Mouse (Mus musculus) liver, postnatal 0 days (tissue): ENCODE results near the gene Cpa2. TPM values are rescaled to one million over a fixed set of nuclear protein-coding genes. Genes with fewer than 3 reads are reported as not detected.

ENCODE experiments used
- ATAC-seq: fragments of 200-750 bp; cut with Nextera tagmentation; 2 replicates; pipeline ENCODE4 v1.8.0; 2017; ENCODE audit warnings: mild to moderate bottlenecking, moderate library complexity
- DNase-seq: peaks from one replicate; pipeline ENCODE4 v3.0.0-alpha.2; 2016
- H3K27ac ChIP-seq: fragments of 300-500 bp; sonication (generic); 2 replicates; pipeline ENCODE4 v1.5.1; 2014; ENCODE audit warnings: antibody characterized with exemption, moderate library complexity, mild to moderate bottlenecking, low read depth
- H3K27me3 ChIP-seq: fragments of 300-500 bp; sonication (generic); 2 replicates; pipeline ENCODE4 v1.6.1; 2014; ENCODE audit warnings: low read length, control low read depth, mixed read lengths; ENCODE audit not compliant: insufficient read depth
- H3K36me3 ChIP-seq: fragments of 300-500 bp; sonication (generic); replicated peaks from 2 replicates; pipeline ENCODE4 v1.6.1; 2014; ENCODE audit warnings: mild to moderate bottlenecking, control low read depth, low read length, moderate library complexity, mixed read lengths; ENCODE audit not compliant: insufficient read depth
- H3K4me1 ChIP-seq: fragments of 300-500 bp; sonication (generic); 2 replicates; pipeline ENCODE4 v1.6.1; 2014; ENCODE audit warnings: antibody characterized with exemption, mild to moderate bottlenecking, control low read depth; ENCODE audit not compliant: insufficient read depth
- H3K4me2 ChIP-seq: fragments of 300-500 bp; sonication (generic); 2 replicates; pipeline ENCODE4 v1.6.1; 2014; ENCODE audit warnings: low read depth, mild to moderate bottlenecking, low read length, moderate library complexity, mixed read lengths
- H3K4me3 ChIP-seq: fragments of 300-500 bp; sonication (generic); 2 replicates; pipeline ENCODE4 v1.5.1; 2014; ENCODE audit warnings: low read depth, low read length
- H3K9ac ChIP-seq: fragments of 300-500 bp; sonication (generic); replicated peaks from 2 replicates; pipeline ENCODE4 v1.6.1; 2014; ENCODE audit warnings: mild to moderate bottlenecking, moderate library complexity
- H3K9me3 ChIP-seq: fragments of 300-500 bp; sonication (generic); 2 replicates; pipeline ENCODE4 v1.6.1; 2016; ENCODE audit warnings: mild to moderate bottlenecking, control low read depth, low read length, mixed read lengths
- CTCF ChIP-seq: sonication (generic); IDR thresholded peaks from 2 replicates; pipeline ENCODE4 v1.5.1; 2016; ENCODE audit warnings: antibody characterized with exemption, low read depth
- EP300 ChIP-seq: IDR thresholded peaks from 2 replicates; pipeline ENCODE4 v1.6.1; 2016; ENCODE audit warnings: antibody characterized with exemption, low read depth, mild to moderate bottlenecking
- WGBS: fragments of 180-500 bp; shearing (Covaris S2); extraction: QIAGEN DNeasy Blood & Tissue Kit; methylation state at CpG from one replicate; pipeline ENCODE4 v1.1.7; 2014; ENCODE audit not compliant: insufficient replicate concordance; 5-methylcytosine and 5-hydroxymethylcytosine counted together
- polyA plus RNA-seq: library from polyadenylated mRNA; unstranded; fragments of >200 nt; fragmentation: Nextera tagmentation; extraction: Ambion mirVana; gene quantifications from 2 replicates; pipeline ENCODE4 v1.2.1, GENCODE M21; 2015

Gene Cpa2
- polyA plus RNA-seq, 1 experiment from 2014 or later, result 0.63 TPM

- no peak for TF ChIP-seq EP300
- no peak for TF ChIP-seq CTCF
- no peak overlapping the region for H3K4me3 ChIP-seq
- H3K27ac ChIP-seq, result no peak overlapping the region
- no peaks in the 10 kb centered on the region for H3K4me1 ChIP-seq
- ATAC-seq (no peak), DNase-seq (no peak)
- 41% methylated on average over 3 of the region's 3 CpGs for WGBS
- no peaks in the 10 kb centered on the region for H3K27me3 ChIP-seq
- H3K36me3 ChIP-seq, result no peaks in the 10 kb centered on the region
- H3K9me3 ChIP-seq, result no peaks in the 10 kb centered on the region
- no peak overlapping the region for H3K4me2 ChIP-seq
- H3K9ac ChIP-seq, result no peak overlapping the region
These were observed 58.7 kb downstream of the Cpa2 start for GRCm38 (mm10) chr6:30600033-30600432.

DNA sequence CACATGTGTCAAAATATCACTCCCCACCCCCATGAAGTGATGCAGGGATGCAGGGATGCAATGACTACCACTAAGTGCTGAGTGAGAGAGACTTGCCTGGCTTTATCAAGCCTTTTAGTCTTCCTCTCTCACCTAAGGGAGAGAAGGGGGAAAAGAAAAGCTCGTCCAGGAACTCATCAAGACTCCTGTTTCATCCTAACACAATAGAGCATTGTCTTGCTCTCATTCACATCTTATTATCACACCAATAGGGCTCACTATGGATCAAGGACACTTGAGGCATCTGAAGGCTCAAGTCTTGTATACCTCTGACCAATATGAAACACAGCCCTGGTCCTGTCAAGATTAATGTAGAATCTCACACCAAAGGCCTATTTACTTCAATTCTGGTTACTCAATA is 59.6 kb downstream of the Cpa2 start:
- no peak for DNase-seq
- Histone ChIP-seq H3K36me3 (no peaks in the 10 kb centered on the region), H3K4me2 (no peak overlapping the region), H3K27me3 (no peaks in the 10 kb centered on the region), H3K9ac (no peak overlapping the region), H3K9me3 (no peaks in the 10 kb centered on the region), H3K4me1 (no peaks in the 10 kb centered on the region), H3K27ac (no peak overlapping the region), H3K4me3 (no peak overlapping the region)
- ATAC-seq, result no peak
- TF ChIP-seq EP300 (no peak), CTCF (no peak)
- WGBS, result 71% methylated on average over 1 of the region's 1 CpGs

DNA sequence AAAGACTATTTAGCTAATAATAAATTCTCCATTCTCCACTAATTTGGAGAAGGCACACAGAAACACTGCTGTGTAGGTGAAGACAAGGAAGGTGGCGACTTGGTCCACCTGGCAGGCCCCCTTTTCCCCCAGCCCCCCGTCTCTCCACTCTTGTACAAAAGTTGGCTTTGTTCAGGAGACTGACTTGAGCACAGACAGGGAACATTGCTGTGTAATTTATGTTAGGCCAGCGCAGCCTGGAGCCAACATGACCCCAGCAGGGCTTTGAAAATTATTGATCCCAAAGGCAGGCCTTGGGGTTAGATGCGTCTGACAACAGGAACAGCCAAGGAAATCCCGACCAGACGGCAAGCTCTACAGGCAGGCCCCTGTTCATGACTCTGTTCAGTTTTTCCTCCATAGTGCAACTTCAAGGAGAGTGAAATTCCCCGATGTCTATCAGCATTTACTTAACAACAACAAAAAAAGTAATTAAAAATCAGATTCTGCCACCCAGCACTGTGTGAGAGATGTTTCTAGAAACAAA is 63.0 kb downstream of the Cpa2 start:
- WGBS, result 57% methylated on average over 7 of the region's 7 CpGs
- Histone ChIP-seq H3K4me3 (no peak overlapping the region), H3K4me1 (no peaks in the 10 kb centered on the region), H3K36me3 (no peaks in the 10 kb centered on the region), H3K27me3 (no peaks in the 10 kb centered on the region), H3K27ac (no peak overlapping the region), H3K4me2 (no peak overlapping the region), H3K9ac (no peak overlapping the region), H3K9me3 (no peaks in the 10 kb centered on the region)
- TF ChIP-seq EP300 (no peak), CTCF (no peak)
- no peak for ATAC-seq
- no peak for DNase-seq

DNA sequence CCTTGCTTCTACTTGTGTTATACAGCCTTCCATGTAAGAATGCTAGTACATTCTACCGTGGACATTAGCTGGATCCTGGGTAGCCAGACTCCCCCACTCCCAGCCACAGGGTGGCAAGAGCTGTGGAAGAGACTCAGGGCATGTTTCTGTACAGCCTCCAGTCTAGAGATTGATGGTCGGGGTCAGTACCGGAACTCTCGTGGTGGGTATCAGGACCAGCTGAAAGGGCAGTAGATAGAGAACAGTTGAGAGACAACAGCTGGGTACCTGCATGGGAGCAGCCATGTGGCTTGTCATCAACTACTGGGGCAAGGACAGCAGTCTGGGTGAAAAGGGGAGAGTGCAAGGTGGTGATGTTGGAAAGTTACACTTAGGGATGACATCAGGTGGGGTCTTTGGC is 63.7 kb downstream of the Cpa2 start:
- no peak overlapping the region for H3K9ac ChIP-seq
- no peaks in the 10 kb centered on the region for H3K4me1 ChIP-seq
- H3K4me3 ChIP-seq, result no peak overlapping the region
- no peak for TF ChIP-seq CTCF
- no peak overlapping the region for H3K27ac ChIP-seq
- no peaks in the 10 kb centered on the region for H3K27me3 ChIP-seq
- ATAC-seq (no peak), DNase-seq (no peak)
- H3K4me2 ChIP-seq, result no peak overlapping the region
- no peaks in the 10 kb centered on the region for H3K9me3 ChIP-seq
- 83% methylated on average over 4 of the region's 4 CpGs for WGBS
- no peaks in the 10 kb centered on the region for H3K36me3 ChIP-seq

DNA sequence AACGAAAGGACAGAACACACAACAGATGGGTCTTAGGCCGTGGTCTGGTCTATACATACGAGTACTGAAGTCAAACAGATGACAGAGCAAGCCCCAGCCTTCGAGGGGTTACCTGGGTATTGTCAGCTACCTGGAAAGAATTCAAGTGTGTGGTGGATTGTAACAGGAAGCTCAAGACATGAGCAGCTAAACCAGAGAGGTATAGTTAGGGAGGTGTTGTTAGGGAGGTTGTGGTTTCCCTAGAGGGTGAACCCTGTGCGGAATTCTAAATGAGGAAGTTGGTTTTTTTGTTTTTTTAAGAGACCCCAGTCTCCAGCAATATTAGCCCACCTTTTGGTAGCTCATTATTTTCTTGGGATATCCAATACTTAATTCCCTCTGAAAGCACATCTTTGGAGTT is 64.3 kb downstream of the Cpa2 start:
- H3K4me2 ChIP-seq, result no peak overlapping the region
- no peak overlapping the region for H3K27ac ChIP-seq
- no peak overlapping the region for H3K4me3 ChIP-seq
- WGBS, result 40% methylated on average over 5 of the region's 5 CpGs
- H3K27me3 ChIP-seq, result no peaks in the 10 kb centered on the region
- no peaks in the 10 kb centered on the region for H3K36me3 ChIP-seq
- ATAC-seq (no peak), DNase-seq (no peak)
- H3K4me1 ChIP-seq, result no peaks in the 10 kb centered on the region
- TF ChIP-seq CTCF (no peak), EP300 (no peak)
- H3K9ac ChIP-seq, result no peak overlapping the region
- H3K9me3 ChIP-seq, result no peaks in the 10 kb centered on the region

GRCm38 (mm10) chr6:30610710-30611109 is 69.3 kb downstream of the Cpa2 start, which contains the start of gene Cpa5:
Gene Cpa5, plus strand, starts transcription at chr6:30611010.
- ATAC-seq, result no peak
- Histone ChIP-seq H3K27ac (no peak within 1 kb of the TSS), H3K4me3 (no peak within 1 kb of the TSS), H3K9me3 (no peaks in the 10 kb centered on the region), H3K36me3 (no peaks in the 10 kb centered on the region), H3K4me1 (no peaks in the 10 kb centered on the region), H3K4me2 (no peak within 1 kb of the TSS), H3K9ac (no peak within 1 kb of the TSS), H3K27me3 (no peaks in the 10 kb centered on the region)
- no peak for TF ChIP-seq EP300
- no peak for TF ChIP-seq CTCF
- 86% methylated on average over 7 of the region's 7 CpGs for WGBS
- no peak for DNase-seq

- TF ChIP-seq CTCF, result no peak
- H3K4me2 ChIP-seq, result no peak overlapping the region
- H3K9me3 ChIP-seq, result no peaks in the 10 kb centered on the region
- no peak overlapping the region for H3K4me3 ChIP-seq
- no peaks in the 10 kb centered on the region for H3K4me1 ChIP-seq
- no peak for DNase-seq
- no peak overlapping the region for H3K9ac ChIP-seq
- no peaks in the 10 kb centered on the region for H3K27me3 ChIP-seq
- H3K36me3 ChIP-seq, result no peaks in the 10 kb centered on the region
- 73% methylated on average over 5 of the region's 5 CpGs for WGBS
- H3K27ac ChIP-seq, result no peak overlapping the region
- no peak for ATAC-seq
These were observed 69.8 kb downstream of the Cpa2 start for GRCm38 (mm10) chr6:30611212-30611611.

Other genes with a start within 250 kb of the Cpa2 start
- gene Ube2h, start 237.0 kb upstream of the Cpa2 start, polyA plus RNA-seq, result 18.2 and 23.5 TPM in 2 replicates
- gene Zc3hc1, start 150.6 kb upstream of the Cpa2 start, polyA plus RNA-seq, result 12.5 and 14.4 TPM in 2 replicates
- 6.4 and 6.9 TPM in 2 replicates for gene Klhdc10, start 139.7 kb upstream of the Cpa2 start, polyA plus RNA-seq
- gene Tmem209, start 31.8 kb upstream of the Cpa2 start, polyA plus RNA-seq, result 10.8 and 12.6 TPM in 2 replicates
- not detected in 2 replicates for gene Ssmem1, start 31.7 kb upstream of the Cpa2 start, polyA plus RNA-seq
- 0.05 TPM in 1 of 2 replicates, not detected in the other for gene Cpa4, start 26.8 kb downstream of the Cpa2 start, polyA plus RNA-seq
- not detected in 2 replicates for gene Cpa5, start 69.4 kb downstream of the Cpa2 start, polyA plus RNA-seq
- 0.15 and 2.7 TPM in 2 replicates for gene Cpa1, start 97.6 kb downstream of the Cpa2 start, polyA plus RNA-seq
- gene Cep41, start 152.2 kb downstream of the Cpa2 start, polyA plus RNA-seq, result 2.8 TPM in 2 replicates
- gene Mest, start 182.0 kb downstream of the Cpa2 start, polyA plus RNA-seq, result 117 and 119 TPM in 2 replicates